Mouse (Mus musculus): ENCODE results near the gene Lpp.

Gene Lpp

DNA sequence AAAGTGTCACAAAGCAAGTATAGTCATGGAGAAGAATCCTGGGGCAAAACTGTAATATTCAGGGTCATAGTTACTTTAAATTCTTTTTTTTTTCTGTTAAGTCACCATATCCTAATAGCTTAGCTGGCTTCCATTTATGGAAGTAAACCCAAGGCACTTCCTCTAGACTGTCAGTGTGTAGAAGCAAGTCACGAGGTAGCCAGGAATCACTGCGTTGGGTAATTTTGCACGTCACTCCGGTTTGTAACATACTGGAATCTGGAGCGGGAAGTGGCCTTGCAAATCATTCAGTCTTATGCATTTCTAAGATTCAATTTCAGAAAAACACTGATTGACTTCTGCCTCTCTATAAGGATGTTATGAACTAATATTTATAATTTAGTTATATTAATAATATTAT is 232.3 kb downstream of the Lpp start:
- no peak for DNase-seq (ENCODE audit: low spot score)

- DNase-seq (ENCODE audit: low spot score) = no peak
These were observed 235.5 kb downstream of the Lpp start for GRCm38 (mm10) chr16:24628779-24629178.

- DNase-seq (ENCODE audit: low spot score) = no peak
These were observed 236.2 kb downstream of the Lpp start for GRCm38 (mm10) chr16:24629218-24630172.

DNA sequence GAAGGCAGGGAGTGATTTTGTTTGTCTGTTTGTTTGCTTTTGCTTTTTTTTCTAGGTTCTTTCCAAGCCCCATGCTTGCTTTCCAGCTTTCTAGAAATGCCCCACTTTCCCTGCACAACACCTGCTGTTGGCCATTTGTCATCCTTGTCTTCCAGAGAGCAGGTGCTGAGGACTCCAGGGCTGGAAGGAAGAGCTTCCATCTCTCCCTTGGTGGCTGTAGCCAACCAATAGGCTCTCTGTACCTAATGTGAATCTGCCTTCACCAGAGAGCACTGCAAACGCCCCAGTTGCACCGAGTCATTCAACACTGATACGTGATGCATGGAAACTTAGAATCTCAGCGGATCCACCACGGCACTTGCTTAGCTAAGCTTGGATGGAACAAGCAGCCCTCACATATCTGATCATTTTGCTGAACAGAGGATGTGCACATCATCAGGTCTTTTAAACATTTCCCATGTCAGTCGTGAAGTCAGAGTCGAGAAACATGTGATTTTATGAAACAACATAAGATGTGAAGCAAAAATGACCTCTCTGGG is 242.1 kb downstream of the Lpp start:
- DNase-seq (ENCODE audit: low spot score) = no peak

GRCm38 (mm10) chr16:24636894-24637293 is 243.6 kb downstream of the Lpp start:
- no peak for DNase-seq (ENCODE audit: low spot score)

DNA sequence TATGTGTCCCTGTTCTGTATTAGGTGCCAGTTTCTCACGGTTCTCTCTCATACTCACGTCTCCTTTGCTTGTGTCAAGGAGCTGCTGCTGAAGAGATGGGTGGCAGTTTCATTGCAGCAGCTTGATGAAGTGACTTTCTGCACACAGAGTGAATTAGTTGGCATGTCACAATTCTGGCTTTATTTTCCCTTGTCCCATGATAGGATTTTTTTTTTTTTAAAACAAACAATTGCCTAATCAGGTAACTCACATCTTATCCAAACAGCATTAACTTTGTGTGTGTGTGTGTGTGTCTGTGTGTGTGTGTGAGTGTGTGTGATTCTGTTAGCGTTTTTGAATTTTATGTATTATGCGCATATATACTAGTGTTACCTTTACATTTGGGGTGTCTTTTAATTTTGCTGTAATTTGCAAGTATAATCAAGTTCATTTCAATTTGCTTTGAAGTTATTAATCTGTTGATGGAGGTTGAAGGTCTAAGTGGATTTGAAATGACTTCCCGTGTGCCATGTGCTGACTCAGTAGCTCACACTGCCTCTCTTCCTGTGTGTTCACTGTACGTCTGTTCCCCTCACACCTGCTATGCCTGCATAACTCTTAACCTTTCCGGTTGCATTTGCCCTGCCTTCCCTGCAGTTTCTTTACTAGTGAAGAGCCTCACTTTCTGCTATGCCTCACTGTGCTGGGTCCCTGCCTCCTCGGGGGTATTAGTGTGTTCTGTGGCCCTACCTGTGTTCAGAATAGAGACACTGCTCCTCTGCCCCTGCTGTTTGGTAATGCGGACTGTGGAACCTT is 247.9 kb downstream of the Lpp start:
- no peak for DNase-seq (ENCODE audit: low spot score)

- DNase-seq (ENCODE audit: low spot score) = no peak
These were observed 249.8 kb downstream of the Lpp start for GRCm38 (mm10) chr16:24643024-24643635.

DNA sequence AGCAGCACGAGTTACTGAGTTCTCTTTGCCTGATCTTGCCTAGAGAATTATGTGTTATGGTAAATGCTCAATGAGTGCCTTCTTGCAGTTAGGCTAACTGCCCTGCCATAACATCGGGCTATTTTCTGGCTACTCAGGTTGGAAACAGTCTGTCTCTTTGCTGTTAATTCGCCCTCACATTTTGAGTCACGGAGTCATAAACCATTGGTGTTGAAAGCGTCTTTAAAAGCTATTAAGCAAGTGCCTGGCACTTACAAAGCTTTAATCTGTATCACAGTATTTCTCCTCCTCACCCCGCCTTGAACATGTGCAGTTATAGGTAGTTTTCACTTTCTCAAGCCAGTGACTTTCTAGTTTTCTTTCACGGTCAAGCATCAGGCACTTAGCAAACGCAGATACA is 250.8 kb downstream of the Lpp start:
- no peak for DNase-seq (ENCODE audit: low spot score)

DNA sequence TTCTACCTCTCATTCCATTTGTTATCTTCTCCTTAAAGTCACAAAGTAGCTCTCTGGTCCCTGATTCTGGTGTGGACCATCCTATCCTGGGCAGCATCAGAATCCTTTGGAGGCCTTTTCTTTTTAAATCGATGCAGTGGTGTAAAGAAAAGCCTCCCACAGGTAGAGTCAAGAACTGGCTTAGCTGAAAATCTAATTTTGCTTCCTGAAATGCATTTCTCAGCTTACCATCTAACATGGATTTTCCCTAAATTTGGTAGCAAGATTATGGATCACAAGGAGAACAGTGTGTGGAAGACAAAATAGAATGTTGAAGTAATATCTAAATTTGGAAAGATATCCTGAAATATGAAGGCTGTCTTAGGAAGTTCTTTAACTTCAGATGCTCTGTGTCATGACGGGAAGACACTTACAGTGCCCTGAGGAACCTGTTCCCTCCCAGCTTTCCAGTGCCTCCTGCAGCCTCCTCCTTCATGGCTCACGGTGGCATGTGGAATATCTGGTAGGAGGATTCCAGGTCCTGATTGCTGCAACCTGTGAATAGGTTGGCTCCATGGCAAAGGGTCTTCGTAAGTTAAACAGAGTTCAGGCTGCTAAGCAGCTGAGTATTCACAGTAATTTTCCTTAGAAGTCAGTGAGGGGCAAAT is 251.6 kb downstream of the Lpp start:
- no peak for DNase-seq (ENCODE audit: low spot score)

DNA sequence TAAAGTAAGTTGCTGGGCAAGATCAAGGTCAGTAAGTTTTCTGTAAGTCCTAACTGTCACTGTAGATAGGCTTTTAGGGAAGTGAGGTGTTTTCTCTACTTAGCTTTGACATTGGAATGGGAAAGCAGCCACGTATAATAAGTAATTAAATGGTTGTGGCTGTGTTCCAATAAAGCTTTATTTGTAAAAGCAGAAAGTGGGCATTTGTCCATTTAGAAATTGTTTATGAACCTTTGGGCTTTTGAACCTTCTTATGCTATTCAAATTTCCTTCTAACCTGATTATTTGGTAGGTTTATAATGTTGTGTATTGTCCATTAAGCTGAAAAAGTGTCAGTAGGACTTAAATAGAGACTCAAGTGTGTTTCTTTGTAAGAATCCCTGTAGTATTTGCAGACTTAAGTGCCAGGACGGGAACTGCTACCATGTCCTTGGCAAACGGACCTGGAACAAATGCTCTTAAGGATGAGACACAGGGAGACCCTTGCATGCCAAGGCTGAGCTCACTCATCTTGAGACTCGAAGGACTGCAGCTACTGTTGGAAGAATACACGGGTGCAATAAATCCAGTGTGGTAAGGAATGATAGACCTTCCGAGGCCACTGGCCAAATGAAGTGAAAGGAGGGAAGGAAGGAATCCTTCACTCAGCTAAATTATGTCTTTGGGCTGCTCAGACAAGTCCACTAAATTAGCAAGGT is 252.7 kb downstream of the Lpp start:
- no peak for DNase-seq (ENCODE audit: low spot score)

- no peak for DNase-seq (ENCODE audit: low spot score)
These were observed 258.6 kb downstream of the Lpp start for GRCm38 (mm10) chr16:24651655-24652654.

DNA sequence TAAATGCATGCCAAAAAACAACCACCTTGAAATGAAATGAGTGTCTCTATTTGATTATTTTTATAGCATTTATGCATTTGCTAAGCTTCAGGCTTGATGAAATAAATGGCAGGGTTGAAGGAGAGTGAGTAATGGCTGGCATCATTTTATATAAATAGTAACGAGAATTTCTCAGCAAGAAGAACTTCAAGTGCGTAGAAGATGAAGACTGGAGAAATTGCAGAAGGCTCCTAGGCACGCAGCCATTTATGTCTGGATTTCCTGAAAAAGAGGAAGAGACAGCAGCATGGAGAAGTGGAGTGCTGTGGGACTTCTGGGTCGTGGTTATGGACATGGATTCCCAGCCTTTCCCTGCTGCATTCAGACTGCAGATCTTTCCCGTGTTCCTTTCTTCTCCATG is 259.7 kb downstream of the Lpp start:
- no peak for DNase-seq (ENCODE audit: low spot score)

- no peak for DNase-seq (ENCODE audit: low spot score)
These were observed 261.8 kb downstream of the Lpp start for GRCm38 (mm10) chr16:24655116-24655515.

GRCm38 (mm10) chr16:24656026-24656425 is 262.7 kb downstream of the Lpp start:
- no peak for DNase-seq (ENCODE audit: low spot score)

- DNase-seq (ENCODE audit: low spot score) = no peak
These were observed 263.4 kb downstream of the Lpp start for GRCm38 (mm10) chr16:24656752-24657151.

DNA sequence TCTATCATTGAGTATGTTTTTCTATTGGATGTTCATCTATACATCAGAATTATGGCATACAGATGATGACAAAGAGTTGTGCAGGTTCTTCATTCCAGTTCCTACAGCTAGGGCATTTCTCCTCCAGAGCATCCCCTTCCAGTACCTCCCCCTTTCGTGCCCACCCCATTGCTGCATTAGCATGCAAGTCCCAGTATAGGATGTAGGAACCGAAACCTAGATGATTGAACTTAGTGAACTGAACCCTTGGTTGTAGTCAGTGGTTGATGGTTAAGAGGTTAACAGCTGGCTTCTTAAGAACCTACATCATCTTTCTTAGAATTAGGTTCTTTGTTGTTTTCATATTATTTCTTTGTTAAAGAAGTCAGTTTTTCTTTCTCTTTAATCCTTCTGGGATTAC is 265.7 kb downstream of the Lpp start:
- DNase-seq (ENCODE audit: low spot score) = no peak

- no peak for DNase-seq (ENCODE audit: low spot score)
These were observed 270.8 kb downstream of the Lpp start for GRCm38 (mm10) chr16:24664131-24664530.

DNA sequence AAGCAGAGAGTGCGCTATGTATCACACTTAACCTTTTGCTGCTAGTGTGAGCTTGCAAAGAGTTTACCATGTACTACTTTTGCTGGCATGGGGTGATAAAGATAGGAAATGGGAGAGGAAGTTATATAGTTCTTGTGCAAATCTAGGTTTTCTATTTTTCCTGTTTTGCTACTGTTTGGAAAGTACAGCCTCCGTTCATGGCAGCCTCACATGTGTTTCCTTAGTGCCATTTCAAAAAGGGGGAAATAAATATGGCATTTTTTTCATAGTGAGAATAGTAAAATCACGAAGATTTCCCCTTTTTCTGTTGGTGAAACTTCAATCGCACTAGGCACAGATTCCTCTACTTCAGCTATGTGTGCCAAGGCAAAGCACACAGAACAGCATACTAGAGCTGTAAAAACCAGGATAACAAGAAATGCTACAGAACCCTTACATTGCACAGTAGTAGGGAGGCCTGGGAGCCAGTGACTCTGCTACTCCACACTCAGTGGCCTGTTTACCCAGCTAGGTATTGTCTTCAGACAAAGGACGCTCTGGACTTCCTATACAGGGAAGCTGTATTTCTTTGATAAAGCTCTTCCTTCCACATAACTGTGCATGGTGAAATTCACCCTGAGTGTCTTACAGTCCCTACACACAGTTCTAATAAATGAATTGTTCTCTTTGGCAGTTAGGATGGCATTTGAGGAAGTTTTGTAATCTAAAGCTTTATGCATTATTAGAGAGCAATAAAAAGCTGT is 276.6 kb downstream of the Lpp start:
- DNase-seq (ENCODE audit: low spot score) = no peak

- DNase-seq (ENCODE audit: low spot score) = no peak
These were observed 285.6 kb downstream of the Lpp start for GRCm38 (mm10) chr16:24678942-24679341.

Measured in ovary, postnatal 14 days (tissue).